Mouse (Mus musculus) hindbrain, embryonic 13.5 days (tissue): ENCODE results near the gene Pnliprp1. TPM values are rescaled to one million over a fixed set of nuclear protein-coding genes. Genes with fewer than 3 reads are reported as not detected.

Experiments
- ATAC-seq: fragments of 200-750 bp; cut with Nextera tagmentation; 2 replicates; pipeline ENCODE4 v1.8.0; 2017; ENCODE audit warnings: moderate TSS enrichment; ENCODE audit not compliant: low FRiP score
- H3K27ac ChIP-seq: fragments of 300-500 bp; sonication (generic); 2 replicates; pipeline ENCODE4 v1.5.1; 2015; ENCODE audit warnings: inconsistent platforms, mild to moderate bottlenecking, moderate library complexity
- H3K27me3 ChIP-seq: fragments of 300-500 bp; sonication (generic); 2 replicates; pipeline ENCODE4 v1.6.1; 2015; ENCODE audit warnings: mild to moderate bottlenecking, inconsistent platforms
- H3K36me3 ChIP-seq: fragments of 300-500 bp; sonication (generic); 2 replicates; pipeline ENCODE4 v1.6.1; 2015; ENCODE audit warnings: mild to moderate bottlenecking, inconsistent platforms
- H3K4me1 ChIP-seq: fragments of 300-500 bp; sonication (generic); replicated peaks from 2 replicates; pipeline ENCODE4 v1.6.1; 2015; ENCODE audit warnings: inconsistent platforms
- H3K4me2 ChIP-seq: fragments of 300-500 bp; sonication (generic); 2 replicates; pipeline ENCODE4 v1.6.1; 2015; ENCODE audit warnings: inconsistent platforms, mild to moderate bottlenecking, moderate library complexity
- H3K4me3 ChIP-seq: fragments of 300-500 bp; sonication (generic); 2 replicates; pipeline ENCODE4 v1.5.1; 2015; ENCODE audit warnings: mild to moderate bottlenecking, inconsistent platforms
- H3K9ac ChIP-seq: fragments of 300-500 bp; sonication (generic); 2 replicates; pipeline ENCODE4 v1.6.1; 2015; ENCODE audit warnings: mild to moderate bottlenecking, inconsistent platforms
- H3K9me3 ChIP-seq: fragments of 300-500 bp; sonication (generic); 2 replicates; pipeline ENCODE4 v1.6.1; 2016; ENCODE audit warnings: inconsistent platforms
- WGBS: fragments of 180-500 bp; shearing (Covaris S2); methylation state at CpG from one replicate; pipeline ENCODE4 v1.1.7; 2015; 5-methylcytosine and 5-hydroxymethylcytosine counted together
- polyA plus RNA-seq: library from polyadenylated mRNA; unstranded; fragments of >200 nt; fragmentation: Nextera tagmentation; extraction: Ambion mirVana; gene quantifications from 2 replicates; pipeline ENCODE4 v1.2.1, GENCODE M21; 2015

Gene Pnliprp1
- polyA plus RNA-seq, 1 experiment from 2014 or later = 0.13 TPM

DNA sequence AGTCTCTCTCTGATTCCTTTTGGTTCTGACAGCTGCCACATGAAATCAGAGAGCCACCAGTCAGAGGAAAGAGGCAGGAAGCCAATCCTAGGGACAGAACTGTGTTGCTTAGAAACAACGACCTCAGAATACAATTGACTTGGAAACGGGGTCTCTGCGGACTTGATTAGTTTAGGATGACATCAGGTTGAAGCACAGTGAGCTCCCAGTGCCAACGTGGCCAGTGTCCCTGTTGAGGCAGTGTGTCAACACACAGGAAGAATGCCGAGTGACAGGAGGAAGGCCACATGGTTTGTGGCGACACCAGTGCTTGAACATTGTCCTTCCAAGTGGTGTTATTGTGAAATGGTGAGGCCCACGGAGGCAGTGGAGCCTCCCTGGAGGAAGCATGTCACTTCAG lies 55.3 kb downstream of the Pnliprp1 start:
- Histone ChIP-seq H3K4me3 (no peak overlapping the region), H3K27ac (peak overlapping the region; percentile 74), H3K27me3 (no peaks in the 10 kb centered on the region), H3K36me3 (no peaks in the 10 kb centered on the region), H3K4me1 (peaks cover 37% of the 10 kb centered on the region), H3K4me2 (no peak overlapping the region), H3K9ac (0 out of 2 replicates have a peak overlapping the region, but pooled peaks have one; percentile 6), H3K9me3 (no peaks in the 10 kb centered on the region)
- peak; percentile 49; the same call in 1 of the 2 replicates for ATAC-seq
- WGBS = 32% methylated on average over 7 of the region's 7 CpGs

DNA sequence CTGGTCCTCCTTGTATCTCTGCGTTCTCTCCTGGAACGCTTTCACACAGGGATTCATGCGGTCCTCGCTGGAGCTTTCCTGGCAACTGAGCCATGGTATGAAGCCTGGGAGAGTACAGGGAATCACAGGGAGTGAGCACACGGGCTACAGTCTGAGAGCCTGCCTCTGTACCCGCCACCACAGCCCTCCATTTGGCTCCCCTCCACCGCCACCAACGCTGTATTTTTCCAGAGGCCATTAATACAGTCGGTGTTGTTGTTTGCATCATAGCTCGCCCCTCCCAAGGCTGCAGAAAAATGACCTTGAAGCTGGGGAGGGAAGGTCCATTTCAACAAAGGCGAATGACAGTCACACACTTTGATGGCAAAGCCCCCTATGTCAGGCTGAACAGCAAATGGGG lies 60.5 kb downstream of the Pnliprp1 start:
- H3K27ac ChIP-seq = peak overlapping the region; percentile 45
- no peak overlapping the region for H3K4me3 ChIP-seq
- no peaks in the 10 kb centered on the region for H3K9me3 ChIP-seq
- ATAC-seq = no peak
- no peaks in the 10 kb centered on the region for H3K27me3 ChIP-seq
- no peaks in the 10 kb centered on the region for H3K36me3 ChIP-seq
- WGBS = 64% methylated on average over 11 of the region's 11 CpGs
- H3K4me2 ChIP-seq = no peak overlapping the region
- no peak overlapping the region for H3K9ac ChIP-seq
- H3K4me1 ChIP-seq = peaks cover 18% of the 10 kb centered on the region

Other genes with a start within 250 kb of the Pnliprp1 start
- not detected in 2 replicates for gene Ccdc172, start 216.9 kb upstream of the Pnliprp1 start, polyA plus RNA-seq
- gene Pnlip, start 76.4 kb upstream of the Pnliprp1 start, polyA plus RNA-seq = 0.47 and 0.71 TPM in 2 replicates
- gene Pnliprp2, start 30.8 kb downstream of the Pnliprp1 start, polyA plus RNA-seq = not detected in 2 replicates
- not detected in 2 replicates for gene 1700019N19Rik, start 65.6 kb downstream of the Pnliprp1 start, polyA plus RNA-seq
- gene Eno4, start 214.5 kb downstream of the Pnliprp1 start, polyA plus RNA-seq = 1.0 and 2.4 TPM in 2 replicates
- gene Hspa12a, start 214.8 kb downstream of the Pnliprp1 start, polyA plus RNA-seq = 49.0 and 52.2 TPM in 2 replicates